Mouse (Mus musculus): ENCODE measurements at regions not wholly inside any gene's neighbourhood (a gene's known extent, or its start where the extent isn't known, plus 50 kb on each side); places are given as distances from the start of the nearest gene placed in this dataset.

- WGBS = 69% methylated on average over 2 of the region's 2 CpGs
- Histone ChIP-seq H3K4me3 (ENCODE audit: insufficient read depth, low read depth, low read length) (no peak overlapping the region), H3K4me1 (ENCODE audit: control insufficient read depth, insufficient read depth, low read length) (no peaks in the 10 kb centered on the region), H3K27ac (ENCODE audit: insufficient read depth, low read depth, low read length) (no peak overlapping the region)
- TF ChIP-seq POLR2A (IDR thresholded peaks at IDR 0.05; ENCODE audit: insufficient read depth, low read depth, low read length) (no peak), CTCF (IDR thresholded peaks at IDR 0.05; ENCODE audit: insufficient read depth, low read depth, low read length) (no peak)
Measured at GRCm38 (mm10) chr16:62506725-62507482, 279.7 kb downstream of the Nsun3 start.

DNA sequence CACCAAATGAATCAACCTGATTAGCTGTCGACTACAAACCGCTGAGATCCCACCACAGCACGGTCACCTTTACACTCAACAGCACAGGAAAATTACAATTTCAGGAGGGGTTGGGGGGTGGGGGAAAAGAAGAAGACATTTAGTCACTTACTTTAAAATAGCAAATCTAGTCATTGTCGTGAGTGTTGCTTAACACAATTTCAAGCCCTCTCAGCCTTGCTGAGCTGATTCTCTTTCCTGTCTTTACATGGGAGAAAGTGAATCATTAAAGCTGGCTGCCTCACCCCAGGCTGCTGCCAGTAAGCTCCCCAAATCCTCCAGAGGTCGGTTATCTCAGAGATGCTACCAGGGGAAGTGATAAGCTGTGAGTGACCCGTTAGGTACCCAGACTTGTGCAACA, 285.7 kb downstream of the Nsun3 start:
- Histone ChIP-seq H3K4me3 (ENCODE audit: insufficient read depth, low read depth, low read length) (no peak overlapping the region), H3K27ac (ENCODE audit: insufficient read depth, low read depth, low read length) (no peak overlapping the region), H3K4me1 (ENCODE audit: control insufficient read depth, insufficient read depth, low read length) (peaks cover 3% of the 10 kb centered on the region)
- 49% methylated on average over 6 of the region's 6 CpGs for WGBS
- TF ChIP-seq POLR2A (IDR thresholded peaks at IDR 0.05; ENCODE audit: insufficient read depth, low read depth, low read length) (no peak), CTCF (IDR thresholded peaks at IDR 0.05; ENCODE audit: insufficient read depth, low read depth, low read length) (no peak)

GRCm38 (mm10) chr16:62500334-62500733, 286.3 kb downstream of the Nsun3 start:
- Histone ChIP-seq H3K27ac (ENCODE audit: insufficient read depth, low read depth, low read length) (no peak overlapping the region), H3K4me1 (ENCODE audit: control insufficient read depth, insufficient read depth, low read length) (peaks cover 3% of the 10 kb centered on the region), H3K4me3 (ENCODE audit: insufficient read depth, low read depth, low read length) (no peak overlapping the region)
- WGBS = 40% methylated on average over 6 of the region's 6 CpGs
- no peak for TF ChIP-seq CTCF (IDR thresholded peaks at IDR 0.05; ENCODE audit: insufficient read depth, low read depth, low read length)
- no peak for TF ChIP-seq POLR2A (IDR thresholded peaks at IDR 0.05; ENCODE audit: insufficient read depth, low read depth, low read length)

GRCm38 (mm10) chr16:62498761-62499160, 287.9 kb downstream of the Nsun3 start:
- H3K27ac ChIP-seq (ENCODE audit: insufficient read depth, low read depth, low read length) = no peak overlapping the region
- 64% methylated on average over 5 of the region's 5 CpGs for WGBS
- H3K4me1 ChIP-seq (ENCODE audit: control insufficient read depth, insufficient read depth, low read length) = peaks cover 3% of the 10 kb centered on the region
- H3K4me3 ChIP-seq (ENCODE audit: insufficient read depth, low read depth, low read length) = no peak overlapping the region
- TF ChIP-seq POLR2A (IDR thresholded peaks at IDR 0.05; ENCODE audit: insufficient read depth, low read depth, low read length) (no peak), CTCF (IDR thresholded peaks at IDR 0.05; ENCODE audit: insufficient read depth, low read depth, low read length) (no peak)

DNA sequence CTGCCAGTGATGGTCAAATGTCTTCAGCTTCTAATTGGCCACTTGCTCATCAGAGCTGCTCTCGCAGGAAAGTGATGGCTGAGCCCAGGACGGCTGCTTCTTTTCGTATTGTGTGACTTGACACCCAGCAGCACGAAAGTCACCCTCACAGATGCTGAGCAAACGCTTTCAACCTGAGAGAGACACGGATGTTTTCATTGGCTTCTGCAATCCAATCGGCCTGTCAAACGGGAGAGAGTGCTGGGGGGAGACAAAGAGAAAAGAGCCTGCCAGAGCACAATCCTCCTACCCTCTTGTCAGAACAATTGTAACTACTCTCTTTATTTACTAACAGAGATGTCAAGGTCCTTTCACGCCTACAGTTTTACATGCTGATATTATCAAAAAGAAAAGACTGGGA, 289.9 kb downstream of the Nsun3 start:
- 36% methylated on average over 9 of the region's 9 CpGs for WGBS
- Histone ChIP-seq H3K27ac (ENCODE audit: insufficient read depth, low read depth, low read length) (no peak overlapping the region; the same call in 1 of the 2 replicates), H3K4me3 (ENCODE audit: insufficient read depth, low read depth, low read length) (no peak overlapping the region), H3K4me1 (ENCODE audit: control insufficient read depth, insufficient read depth, low read length) (peaks cover 3% of the 10 kb centered on the region)
- TF ChIP-seq POLR2A (IDR thresholded peaks at IDR 0.05; ENCODE audit: insufficient read depth, low read depth, low read length) (no peak), CTCF (IDR thresholded peaks at IDR 0.05; ENCODE audit: insufficient read depth, low read depth, low read length) (no peak)

- 41% methylated on average over 2 of the region's 2 CpGs for WGBS
- TF ChIP-seq POLR2A (IDR thresholded peaks at IDR 0.05; ENCODE audit: insufficient read depth, low read depth, low read length) (no peak), CTCF (IDR thresholded peaks at IDR 0.05; ENCODE audit: insufficient read depth, low read depth, low read length) (no peak)
- Histone ChIP-seq H3K4me3 (ENCODE audit: insufficient read depth, low read depth, low read length) (no peak overlapping the region), H3K4me1 (ENCODE audit: control insufficient read depth, insufficient read depth, low read length) (peaks cover 2% of the 10 kb centered on the region; the same call in 1 of the 2 replicates), H3K27ac (ENCODE audit: insufficient read depth, low read depth, low read length) (peak overlapping the region; percentile 66; the same call in 1 of the 2 replicates)
Measured at GRCm38 (mm10) chr16:62470133-62470532, 316.5 kb downstream of the Nsun3 start.

- peak overlapping the region; percentile 66 for H3K27ac ChIP-seq (ENCODE audit: insufficient read depth, low read depth, low read length)
- no peak overlapping the region for H3K4me3 ChIP-seq (ENCODE audit: insufficient read depth, low read depth, low read length)
- H3K4me1 ChIP-seq (ENCODE audit: control insufficient read depth, insufficient read depth, low read length) = peaks cover 2% of the 10 kb centered on the region; the same call in 1 of the 2 replicates
- WGBS = 31% methylated on average over 3 of the region's 3 CpGs
- TF ChIP-seq POLR2A (IDR thresholded peaks at IDR 0.05; ENCODE audit: insufficient read depth, low read depth, low read length) = no peak
- TF ChIP-seq CTCF (IDR thresholded peaks at IDR 0.05; ENCODE audit: insufficient read depth, low read depth, low read length) = no peak
Measured at GRCm38 (mm10) chr16:62469286-62469685, 317.3 kb downstream of the Nsun3 start.

DNA sequence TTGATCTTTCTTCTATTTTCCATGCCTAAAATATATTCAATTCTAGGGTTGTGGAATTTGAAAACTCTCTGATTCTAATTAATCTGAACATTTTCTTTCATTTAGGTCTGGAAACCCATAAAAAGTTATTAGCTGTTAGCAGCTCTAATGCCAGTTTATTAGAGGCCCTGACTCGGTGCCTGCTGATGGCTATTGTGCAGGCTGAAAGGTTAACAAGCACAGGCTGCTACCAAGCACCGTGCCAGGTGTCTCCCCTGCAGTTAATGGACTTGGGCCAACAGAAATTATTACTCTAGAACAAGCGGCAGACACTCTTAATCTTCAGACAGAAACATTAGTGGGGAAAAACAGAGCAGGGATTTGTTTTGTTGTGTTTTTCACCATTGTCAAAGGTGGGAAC, 317.8 kb downstream of the Nsun3 start:
- 17% methylated on average over 3 of the region's 3 CpGs for WGBS
- TF ChIP-seq CTCF (IDR thresholded peaks at IDR 0.05; ENCODE audit: insufficient read depth, low read depth, low read length) = no peak
- TF ChIP-seq POLR2A (IDR thresholded peaks at IDR 0.05; ENCODE audit: insufficient read depth, low read depth, low read length) = no peak
- H3K27ac ChIP-seq (ENCODE audit: insufficient read depth, low read depth, low read length) = peak overlapping the region; percentile 75; the same call in 1 of the 2 replicates
- H3K4me3 ChIP-seq (ENCODE audit: insufficient read depth, low read depth, low read length) = no peak overlapping the region
- peaks cover 2% of the 10 kb centered on the region; the same call in 1 of the 2 replicates for H3K4me1 ChIP-seq (ENCODE audit: control insufficient read depth, insufficient read depth, low read length)

GRCm38 (mm10) chr16:62459949-62460551, 326.6 kb downstream of the Nsun3 start:
- WGBS = 41% methylated on average over 4 of the region's 4 CpGs
- TF ChIP-seq POLR2A (IDR thresholded peaks at IDR 0.05; ENCODE audit: insufficient read depth, low read depth, low read length) = no peak
- no peak for TF ChIP-seq CTCF (IDR thresholded peaks at IDR 0.05; ENCODE audit: insufficient read depth, low read depth, low read length)
- H3K4me1 ChIP-seq (ENCODE audit: control insufficient read depth, insufficient read depth, low read length) = no peaks in the 10 kb centered on the region
- H3K4me3 ChIP-seq (ENCODE audit: insufficient read depth, low read depth, low read length) = no peak overlapping the region
- H3K27ac ChIP-seq (ENCODE audit: insufficient read depth, low read depth, low read length) = no peak overlapping the region
